Mouse (Mus musculus) left cerebral cortex, postnatal 14 days (tissue): Measurements from ENCODE around the gene Sdhc. TPM values are rescaled to one million over a fixed set of nuclear protein-coding genes. Genes with fewer than 3 reads are reported as not detected.

Experiments
- DNase-seq, 2 experiments: peaks; one replicate each; pipeline ENCODE4 v3.0.0; 2021 to 2022; ENCODE audit warnings: low spot score in 2 of 2, mixed read lengths in 1 of 2
- intact Hi-C: fragments of 180-260 bp; cut with DNase I; formaldehyde crosslinking; loops from one replicate; pipeline ENCODE4 v1.15.1; 2025
- long read RNA-seq, 2 experiments: library from polyadenylated mRNA; stranded (forward); transcript quantifications; one replicate each; pipeline ENCODE4 v2.0.0; 2021
- total RNA-seq, 2 experiments: library from RNA; stranded (reverse); gene quantifications; 2 replicates each; pipeline ENCODE4 v1.2.3; 2021

Gene Sdhc
- 100 to 1,000 TPM; 211 to 216 TPM for total RNA-seq
- long read RNA-seq, experiment 1, transcript Sdhc-202 (6 exons, 3,171 nt) = major isoform, 26 of 34 reads
- long read RNA-seq, experiment 1, partial matches to known transcripts = 4 of 34 reads
- long read RNA-seq, experiment 1, other reads (novel, unspliced or antisense) = 4 of 34 reads
- long read RNA-seq, experiment 2, transcript Sdhc-202 (6 exons, 3,171 nt) = major isoform, 16 of 28 reads
- long read RNA-seq, experiment 2, partial matches to known transcripts = 7 of 28 reads
- long read RNA-seq, experiment 2, other reads (novel, unspliced or antisense) = 5 of 28 reads

- intact Hi-C loops = no loop called here
- DNase-seq = peak; percentile 95 to 96
These were observed at the start of gene Sdhc, which contains the start of gene Mpz for GRCm38 (mm10) chr1:171149974-171150760. Sdhc (minus strand) TSS chr1:171150603. Mpz (plus strand) TSS chr1:171150711.

GRCm38 (mm10) chr1:171199532-171199931 is 49.1 kb upstream of the Sdhc start:
- DNase-seq = no peak
- intact Hi-C loops = no loop called here

- intact Hi-C loops = no loop called here
- peak; percentile 65 to 68 for DNase-seq
These were observed 45.5 kb upstream of the Sdhc start, which contains the start of gene Pcp4l1 for GRCm38 (mm10) chr1:171195887-171196397. Pcp4l1 (minus strand) TSS chr1:171196268.

GRCm38 (mm10) chr1:171195046-171195822 is 44.8 kb upstream of the Sdhc start:
- no peak for DNase-seq
- intact Hi-C loops = no loop called here

GRCm38 (mm10) chr1:171193911-171194830 is 43.8 kb upstream of the Sdhc start:
- intact Hi-C loops = no loop called here

GRCm38 (mm10) chr1:171193093-171193840 is 42.9 kb upstream of the Sdhc start:
- DNase-seq = no peak
- intact Hi-C loops = no loop called here

More at GRCm38 (mm10) chr1:171193911-171194830, 43.8 kb upstream of the Sdhc start:
- no peak for DNase-seq

- intact Hi-C loops = no loop called here
These were observed 41.9 kb upstream of the Sdhc start for GRCm38 (mm10) chr1:171192283-171192682.

GRCm38 (mm10) chr1:171190832-171191231 is 40.4 kb upstream of the Sdhc start:
- DNase-seq = no peak
- intact Hi-C loops = no loop called here

More at GRCm38 (mm10) chr1:171192283-171192682, 41.9 kb upstream of the Sdhc start:
- no peak for DNase-seq

- intact Hi-C loops = no loop called here
- DNase-seq = no peak
These were observed 39.2 kb upstream of the Sdhc start for GRCm38 (mm10) chr1:171189476-171190114.

GRCm38 (mm10) chr1:171189046-171189445 is 38.6 kb upstream of the Sdhc start:
- DNase-seq = no peak
- intact Hi-C loops = no loop called here

GRCm38 (mm10) chr1:171187851-171188700 is 37.7 kb upstream of the Sdhc start:
- intact Hi-C loops = no loop called here
- no peak for DNase-seq

GRCm38 (mm10) chr1:171185655-171186054 is 35.3 kb upstream of the Sdhc start:
- intact Hi-C loops = no loop called here
- no peak for DNase-seq

GRCm38 (mm10) chr1:171184314-171184713 is 33.9 kb upstream of the Sdhc start:
- intact Hi-C loops = no loop called here
- no peak for DNase-seq

GRCm38 (mm10) chr1:171183620-171184019 is 33.2 kb upstream of the Sdhc start:
- DNase-seq = peak in 1 of 2 experiments; percentile 40
- intact Hi-C loops = no loop called here

- intact Hi-C loops = no loop called here
- DNase-seq = no peak
These were observed 32.6 kb upstream of the Sdhc start for GRCm38 (mm10) chr1:171183025-171183424.

GRCm38 (mm10) chr1:171179487-171180171 is 29.2 kb upstream of the Sdhc start:
- intact Hi-C loops = no loop called here
- DNase-seq = no peak
